Mouse (Mus musculus): Measurements from ENCODE around the gene Tnnt1. TPM values are rescaled to one million over a fixed set of nuclear protein-coding genes. Genes with fewer than 3 reads are reported as not detected.
"Not testable (repeated sequence)": the region's sequence is repeated elsewhere in the genome, so short reads cannot be mapped to it uniquely, and the experiment has no call there.

Gene Tnnt1
- polyA plus RNA-seq, 1 experiment from 2014 or later, result 2.4 TPM

GRCm38 (mm10) chr7:4527302-4527689 lies 11.1 kb upstream of the Tnnt1 start:
- H3K79me2 ChIP-seq (ENCODE audit: inconsistent target), result no peaks in the 10 kb centered on the region
- H3K36me3 ChIP-seq (ENCODE audit: inconsistent target), result no peaks in the 10 kb centered on the region
- no peak overlapping the region for H3K27ac ChIP-seq
- 77% methylated on average over 15 of the region's 18 CpGs for WGBS (ENCODE audit: missing documents)
- peak overlapping the region; percentile 41 for H3K4me3 ChIP-seq (ENCODE audit: inconsistent target)

- Histone ChIP-seq H3K27ac (peak overlapping the region; percentile 59), H3K79me2 (ENCODE audit: inconsistent target) (no peaks in the 10 kb centered on the region), H3K36me3 (ENCODE audit: inconsistent target) (no peaks in the 10 kb centered on the region), H3K4me3 (ENCODE audit: inconsistent target) (peak overlapping the region; percentile 41)
- 24% methylated on average over 37 of the region's 40 CpGs for WGBS (ENCODE audit: missing documents)
Observed at GRCm38 (mm10) chr7:4526341-4527301, 10.4 kb upstream of the Tnnt1 start.

GRCm38 (mm10) chr7:4524212-4524922 lies 8.2 kb upstream of the Tnnt1 start, which contains the start of gene Tnni3:
Gene Tnni3 (minus strand): TSS chr7:4524229.
- 55% methylated on average over 10 of the region's 15 CpGs for WGBS (ENCODE audit: missing documents)
- not testable (repeated sequence) for H3K4me3 ChIP-seq (ENCODE audit: inconsistent target); H3K27ac ChIP-seq; H3K79me2 ChIP-seq (ENCODE audit: inconsistent target); H3K36me3 ChIP-seq (ENCODE audit: inconsistent target)

GRCm38 (mm10) chr7:4523205-4524130 lies 7.3 kb upstream of the Tnnt1 start:
- no peaks in the 10 kb centered on the region for H3K79me2 ChIP-seq (ENCODE audit: inconsistent target)
- H3K27ac ChIP-seq, result no peak overlapping the region
- WGBS (ENCODE audit: missing documents), result 88% methylated on average over 32 of the region's 33 CpGs
- H3K4me3 ChIP-seq (ENCODE audit: inconsistent target), result no peak overlapping the region
- H3K36me3 ChIP-seq (ENCODE audit: inconsistent target), result no peaks in the 10 kb centered on the region

- Histone ChIP-seq H3K4me3 (ENCODE audit: inconsistent target) (no peak overlapping the region), H3K27ac (no peak overlapping the region), H3K36me3 (ENCODE audit: inconsistent target) (no peaks in the 10 kb centered on the region), H3K79me2 (ENCODE audit: inconsistent target) (no peaks in the 10 kb centered on the region)
- WGBS (ENCODE audit: missing documents), result 96% methylated on average over 5 of the region's 6 CpGs
Observed at GRCm38 (mm10) chr7:4522292-4522691, 6.1 kb upstream of the Tnnt1 start.

- WGBS (ENCODE audit: missing documents), result 55% methylated on average over 29 of the region's 32 CpGs
- Histone ChIP-seq H3K4me3 (ENCODE audit: inconsistent target) (no peak overlapping the region), H3K27ac (no peak overlapping the region), H3K36me3 (ENCODE audit: inconsistent target) (no peaks in the 10 kb centered on the region), H3K79me2 (ENCODE audit: inconsistent target) (no peaks in the 10 kb centered on the region)
Observed at GRCm38 (mm10) chr7:4521231-4522003, 5.2 kb upstream of the Tnnt1 start.

GRCm38 (mm10) chr7:4518487-4518886 lies 2.3 kb upstream of the Tnnt1 start:
- Histone ChIP-seq H3K36me3 (ENCODE audit: inconsistent target) (no peaks in the 10 kb centered on the region), H3K27ac (no peak overlapping the region), H3K79me2 (ENCODE audit: inconsistent target) (no peaks in the 10 kb centered on the region), H3K4me3 (ENCODE audit: inconsistent target) (no peak overlapping the region)
- WGBS (ENCODE audit: missing documents), result 13% methylated on average over 1 of the region's 1 CpGs

GRCm38 (mm10) chr7:4515853-4516252 lies 329 bp downstream of the Tnnt1 start:
- no peak overlapping the region for H3K4me3 ChIP-seq (ENCODE audit: inconsistent target)
- H3K27ac ChIP-seq, result no peak overlapping the region
- no peaks in the 10 kb centered on the region for H3K79me2 ChIP-seq (ENCODE audit: inconsistent target)
- H3K36me3 ChIP-seq (ENCODE audit: inconsistent target), result no peaks in the 10 kb centered on the region
- WGBS (ENCODE audit: missing documents), result 92% methylated on average over 6 of the region's 6 CpGs

GRCm38 (mm10) chr7:4513829-4514712 lies 2.1 kb downstream of the Tnnt1 start:
- Histone ChIP-seq H3K79me2 (ENCODE audit: inconsistent target) (no peaks in the 10 kb centered on the region), H3K36me3 (ENCODE audit: inconsistent target) (no peaks in the 10 kb centered on the region), H3K27ac (no peak overlapping the region), H3K4me3 (ENCODE audit: inconsistent target) (no peak overlapping the region)
- WGBS (ENCODE audit: missing documents), result 93% methylated on average over 6 of the region's 6 CpGs

GRCm38 (mm10) chr7:4513236-4513635 lies 2.9 kb downstream of the Tnnt1 start:
- H3K36me3 ChIP-seq (ENCODE audit: inconsistent target), result no peaks in the 10 kb centered on the region
- no peak overlapping the region for H3K4me3 ChIP-seq (ENCODE audit: inconsistent target)
- H3K27ac ChIP-seq, result no peak overlapping the region
- H3K79me2 ChIP-seq (ENCODE audit: inconsistent target), result no peaks in the 10 kb centered on the region
- WGBS (ENCODE audit: missing documents), result 38% methylated on average over 13 of the region's 13 CpGs

- 88% methylated on average over 8 of the region's 8 CpGs for WGBS (ENCODE audit: missing documents)
- Histone ChIP-seq H3K79me2 (ENCODE audit: inconsistent target) (no peaks in the 10 kb centered on the region), H3K27ac (no peak overlapping the region), H3K36me3 (ENCODE audit: inconsistent target) (no peaks in the 10 kb centered on the region), H3K4me3 (ENCODE audit: inconsistent target) (no peak overlapping the region)
Observed at GRCm38 (mm10) chr7:4511489-4512224, 4.5 kb downstream of the Tnnt1 start.

GRCm38 (mm10) chr7:4509863-4510608 lies 6.1 kb downstream of the Tnnt1 start:
- H3K79me2 ChIP-seq (ENCODE audit: inconsistent target), result no peaks in the 10 kb centered on the region
- WGBS (ENCODE audit: missing documents), result 33% methylated on average over 24 of the region's 24 CpGs
- H3K36me3 ChIP-seq (ENCODE audit: inconsistent target), result no peaks in the 10 kb centered on the region
- no peak overlapping the region for H3K4me3 ChIP-seq (ENCODE audit: inconsistent target)
- 0 out of 2 replicates have a peak overlapping the region, but pooled peaks have one; percentile 8 for H3K27ac ChIP-seq
